Mouse (Mus musculus) lung, postnatal 36 days (tissue): ENCODE measurements around the gene P3h3.
"Not testable (repeated sequence)": the region's sequence is repeated elsewhere in the genome, so short reads cannot be mapped to it uniquely, and the experiment has no call there.

Source experiments
- DNase-seq: peaks from one replicate; pipeline ENCODE4 v3.0.0; 2022; ENCODE audit warnings: mixed read lengths

Gene P3h3

DNA sequence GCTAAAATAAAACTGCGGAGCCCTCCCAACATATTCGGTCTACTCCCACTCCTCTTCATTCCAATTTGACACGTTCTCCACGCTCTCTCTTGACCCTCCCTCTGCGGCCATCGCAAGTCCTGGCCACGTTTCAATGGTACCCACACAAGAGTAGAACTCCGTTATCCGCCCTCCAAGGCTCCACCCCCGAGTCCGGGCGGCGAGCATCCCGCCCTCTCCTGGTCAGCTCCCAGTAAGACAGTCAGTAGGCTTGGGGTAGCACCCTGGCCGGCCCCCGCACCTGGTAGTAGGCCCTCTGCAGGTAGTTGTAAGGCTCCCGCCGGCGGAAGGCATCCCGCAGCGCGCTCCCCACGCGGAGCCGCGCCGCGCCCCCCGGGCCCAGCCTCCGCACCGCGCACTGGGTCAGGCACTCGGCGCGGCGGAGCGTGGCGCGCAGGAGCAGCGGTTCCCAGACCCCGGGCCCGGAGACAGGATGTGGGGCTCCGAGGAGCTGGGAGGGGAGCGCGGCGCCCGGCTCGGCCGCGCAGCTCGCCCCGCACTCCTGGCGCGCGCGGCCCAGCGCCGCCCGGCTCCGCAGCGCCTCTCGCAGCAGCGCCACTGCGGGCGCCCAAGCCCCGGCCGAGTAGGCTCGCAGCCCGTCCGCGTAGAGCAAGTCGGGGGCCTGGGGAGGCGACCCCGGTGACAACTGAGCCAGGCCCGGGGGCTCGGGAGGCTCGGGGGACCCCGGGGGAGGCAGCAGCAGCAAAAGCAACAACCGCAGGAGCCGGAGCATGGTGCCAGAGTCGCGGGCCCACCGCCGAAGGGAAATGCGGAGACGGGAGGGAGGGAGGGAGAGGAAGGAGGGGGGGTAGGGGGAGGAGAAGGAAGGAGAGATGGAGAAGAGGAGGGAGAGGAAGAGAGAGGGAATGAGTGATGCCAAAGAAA, at the start of gene P3h3:
Gene P3h3, minus strand, starts transcription at position 837 of the 924 bp plus-strand sequence.
- peak; percentile 83 for DNase-seq

DNA sequence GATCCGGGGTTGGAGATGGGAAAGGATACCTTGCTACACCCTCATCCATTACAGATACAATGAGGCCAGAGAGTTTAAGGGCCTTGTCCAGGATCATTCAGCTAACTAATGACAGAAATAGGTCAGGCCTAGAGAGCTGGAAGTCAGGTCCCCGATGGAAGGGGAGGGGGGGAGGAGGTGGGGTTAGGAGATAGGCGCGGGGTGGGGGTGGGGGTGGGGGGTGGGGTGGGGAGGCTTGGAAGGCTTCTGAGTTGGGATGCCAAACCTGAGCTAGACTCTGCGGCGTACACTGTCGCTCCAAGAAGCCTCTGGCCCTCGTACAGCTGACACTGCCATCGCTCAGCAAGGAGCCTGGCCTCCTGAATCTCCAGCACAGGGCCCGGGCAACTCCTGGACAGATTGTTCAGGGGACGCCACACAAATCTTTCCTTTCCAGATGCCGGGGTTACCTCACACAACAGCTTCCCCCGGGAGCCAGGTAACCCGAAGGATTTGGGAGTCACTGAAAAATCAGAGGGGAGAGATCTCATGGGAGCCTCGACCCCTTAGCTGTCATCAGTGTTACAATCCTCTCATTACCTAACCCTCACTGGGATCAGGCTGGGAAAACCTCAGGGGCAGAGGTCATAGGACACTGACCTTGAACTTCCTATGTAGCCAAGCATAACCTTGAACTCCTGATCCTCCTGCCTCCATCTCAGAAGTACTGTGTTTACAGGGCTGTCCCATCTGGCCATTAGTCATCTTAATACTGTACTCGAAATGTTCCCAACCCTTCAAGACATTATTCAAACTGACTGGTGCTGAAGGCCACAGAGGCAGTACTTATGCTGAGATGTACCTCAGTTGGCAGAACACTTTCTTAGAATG, 47.7 kb upstream of the P3h3 start:
- DNase-seq: no peak

DNA sequence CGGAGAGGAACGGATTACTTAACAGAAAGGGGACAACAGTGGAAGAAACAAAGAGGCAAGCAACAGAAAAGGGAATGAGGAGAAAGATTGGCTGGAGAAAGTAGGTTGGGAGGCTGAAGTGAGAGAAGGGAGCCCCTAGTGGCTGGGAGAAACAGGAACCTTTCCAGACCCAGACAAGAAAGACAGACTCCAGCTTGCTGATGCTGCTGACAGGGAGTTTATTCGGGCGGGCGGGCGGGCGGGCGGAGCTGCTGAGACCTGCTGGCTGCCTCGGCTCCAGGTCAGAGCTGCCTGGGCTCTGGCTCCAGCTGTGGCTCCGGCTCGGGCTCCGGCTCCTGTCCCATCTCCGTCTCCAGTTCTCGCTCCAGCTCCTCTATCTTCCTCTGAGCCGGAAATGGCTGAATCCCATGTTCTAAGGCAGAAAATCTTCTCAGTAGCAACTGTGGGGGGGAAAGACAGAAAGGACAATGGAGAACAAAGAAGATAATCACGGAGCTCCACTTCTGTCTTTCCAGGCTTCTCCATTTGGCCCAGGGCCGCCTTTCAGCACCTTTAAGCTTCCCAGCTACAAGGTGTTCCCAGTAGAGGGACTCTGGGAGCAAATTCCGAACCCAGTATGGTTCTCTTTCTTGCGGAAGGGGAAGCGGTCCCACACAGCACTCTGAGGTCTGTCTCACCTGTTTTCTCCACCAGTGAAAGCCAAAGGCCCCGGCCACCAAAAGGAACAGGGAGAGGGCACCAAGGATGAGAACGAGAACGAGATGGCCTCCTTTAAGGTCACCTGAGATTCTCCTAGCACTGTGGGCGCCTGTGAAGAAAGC, 46.8 kb upstream of the P3h3 start:
- DNase-seq: peak; percentile 87

DNA sequence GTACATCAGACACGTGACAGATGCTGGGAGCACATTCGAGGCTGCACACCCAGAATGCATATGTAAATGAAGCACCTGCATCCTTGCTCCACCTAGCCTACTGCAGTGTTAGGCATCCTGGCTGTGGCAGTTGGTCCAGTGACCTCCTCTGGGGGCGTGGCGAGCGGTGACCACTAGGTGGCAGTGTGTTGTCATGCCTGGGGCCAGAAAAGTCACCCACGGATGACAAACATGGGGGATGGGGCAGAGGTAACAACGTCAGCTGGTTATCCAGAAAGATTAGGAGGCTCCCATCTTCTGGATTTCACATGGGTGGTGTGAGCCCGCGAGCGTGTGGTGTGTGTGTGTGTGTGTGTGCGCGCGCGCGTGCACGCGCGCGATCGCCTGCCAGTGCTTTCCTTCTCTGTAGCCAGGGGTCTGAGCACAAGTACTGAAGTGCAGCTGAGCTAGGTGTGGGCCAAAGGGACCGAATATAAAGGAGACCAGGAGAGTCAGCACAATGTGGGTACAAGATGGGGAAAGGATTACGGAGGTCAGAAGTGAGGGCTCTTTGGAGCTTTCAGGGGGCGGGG, 46.1 kb upstream of the P3h3 start:
- DNase-seq: peak; percentile 99

DNA sequence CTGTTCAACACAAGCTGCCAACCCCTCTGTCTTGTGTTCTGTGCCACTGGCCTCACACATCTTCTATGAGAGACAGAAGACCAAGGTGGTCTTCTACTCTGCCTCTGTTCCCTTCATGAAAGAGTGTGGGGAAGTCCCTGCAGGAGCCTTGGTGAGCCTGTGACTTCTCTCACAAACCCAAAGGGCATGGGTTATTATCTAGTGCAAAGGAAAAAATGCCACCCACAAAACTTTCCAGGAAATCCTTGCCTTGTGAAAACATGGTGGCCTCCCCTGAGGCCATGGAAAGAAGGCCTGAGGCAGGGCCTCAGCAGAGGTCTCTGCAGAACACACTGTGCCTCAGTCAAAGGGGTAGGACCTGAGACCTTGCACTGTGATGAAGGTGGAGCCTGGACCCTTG, 44.3 kb upstream of the P3h3 start:
- no peak for DNase-seq

DNA sequence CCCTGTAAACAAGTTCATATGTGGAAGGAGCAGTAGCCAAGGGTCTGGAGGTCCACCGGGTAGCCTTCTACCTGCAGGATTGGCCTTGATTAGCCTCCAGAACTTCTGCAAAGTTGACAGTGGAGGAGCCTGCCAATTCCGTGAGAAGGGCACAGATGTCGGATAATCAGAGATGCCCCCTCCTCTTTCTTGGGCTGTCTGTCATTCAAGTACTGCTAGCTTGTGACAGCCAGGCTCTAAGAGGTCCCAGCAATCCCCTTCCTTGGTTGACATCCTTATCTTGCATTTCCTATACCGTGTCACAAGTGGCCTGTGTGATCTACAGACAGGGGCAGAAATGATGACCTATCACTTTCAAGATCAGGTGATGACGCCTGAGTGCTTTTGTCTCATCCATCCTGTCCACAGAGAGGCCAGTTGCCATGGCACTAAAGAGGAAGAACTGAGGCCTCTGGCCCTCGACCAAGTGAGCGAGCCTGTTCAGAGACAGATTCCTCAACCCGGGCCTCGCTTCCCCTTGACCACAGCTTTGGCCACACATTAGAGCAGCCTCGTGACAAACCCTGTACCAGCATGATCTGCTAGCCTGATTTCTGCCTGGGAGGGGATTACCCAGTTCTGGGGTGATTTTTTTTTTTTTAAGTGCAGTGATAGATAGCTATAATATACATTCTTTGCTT, 43.4 kb upstream of the P3h3 start:
- peak; percentile 70 for DNase-seq

DNA sequence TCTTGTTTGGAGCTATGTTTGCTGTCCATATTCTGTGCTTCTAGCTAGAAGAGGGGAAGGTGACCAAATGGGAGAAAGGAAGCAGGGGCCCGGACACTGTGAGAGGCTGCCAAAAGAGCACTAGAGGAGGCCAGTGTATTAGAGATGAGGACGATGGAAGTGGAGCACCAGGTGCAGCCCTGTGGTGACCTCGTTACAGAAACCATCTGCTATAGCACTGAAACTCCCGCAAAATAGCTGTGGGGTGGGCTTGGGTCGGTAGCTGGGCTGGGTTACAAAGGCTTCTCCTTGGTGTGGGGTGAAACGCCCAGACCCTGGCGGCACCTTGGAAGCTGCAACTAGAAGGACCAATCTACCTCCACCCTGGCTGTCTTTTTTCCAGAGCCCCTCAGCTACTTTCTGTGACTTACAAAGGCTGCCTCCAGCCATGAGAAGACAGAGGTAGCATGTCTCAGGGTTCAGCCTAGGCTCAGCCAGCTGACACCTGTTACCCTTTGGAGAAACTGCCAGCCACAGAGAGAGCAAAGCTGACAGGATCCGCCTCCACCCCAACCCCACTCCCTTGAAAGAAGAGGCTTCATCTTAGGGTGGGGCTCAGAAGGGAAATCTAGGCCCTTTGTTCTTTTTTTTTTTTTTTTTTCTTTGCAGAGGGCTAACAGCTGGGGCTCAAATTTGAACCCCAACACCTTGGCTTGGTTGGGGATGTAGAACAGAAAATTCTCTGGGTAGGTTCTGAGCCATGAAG, 42.7 kb upstream of the P3h3 start:
- DNase-seq: no peak

DNA sequence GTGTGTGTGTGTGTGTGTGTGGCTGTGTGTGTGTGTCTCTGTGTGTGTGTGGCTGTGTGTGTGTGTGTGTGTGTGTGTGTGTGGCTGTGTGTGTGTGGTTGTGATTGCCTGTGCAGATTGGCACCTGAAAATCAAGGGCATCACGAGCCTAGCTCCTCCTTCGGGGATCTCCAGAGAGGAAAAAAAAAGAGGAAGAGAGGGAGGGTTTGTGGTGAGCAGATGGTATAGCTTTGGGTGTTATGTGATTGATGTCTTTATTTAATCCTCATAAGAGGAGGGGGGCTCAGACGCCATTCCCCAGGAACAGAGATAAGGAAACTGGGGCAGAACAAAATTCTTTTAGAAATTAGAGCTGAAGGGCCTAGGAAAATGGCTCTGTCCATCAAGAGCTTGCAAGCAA, 40.8 kb upstream of the P3h3 start:
- no peak for DNase-seq

DNA sequence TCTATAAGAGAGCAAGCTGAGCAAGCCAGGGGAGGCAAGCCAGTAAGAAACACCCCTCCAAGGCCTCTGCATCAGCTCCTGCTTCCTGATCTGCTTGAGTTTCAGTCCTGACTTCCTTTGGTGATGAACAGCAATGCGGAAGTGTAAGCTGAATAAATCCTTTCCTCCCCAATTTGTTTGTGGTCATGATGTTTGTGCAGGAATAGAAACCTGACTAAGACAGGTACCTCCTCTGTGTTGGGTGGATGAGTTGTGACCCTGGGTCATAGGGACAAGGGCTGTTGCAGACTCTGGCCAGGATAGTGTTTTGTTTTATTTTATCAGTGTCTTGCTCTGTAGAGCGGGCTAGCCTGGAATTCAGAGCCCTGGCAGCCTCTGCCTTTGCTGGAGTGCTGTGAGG, 36.6 kb upstream of the P3h3 start:
- DNase-seq: not testable (repeated sequence)

DNA sequence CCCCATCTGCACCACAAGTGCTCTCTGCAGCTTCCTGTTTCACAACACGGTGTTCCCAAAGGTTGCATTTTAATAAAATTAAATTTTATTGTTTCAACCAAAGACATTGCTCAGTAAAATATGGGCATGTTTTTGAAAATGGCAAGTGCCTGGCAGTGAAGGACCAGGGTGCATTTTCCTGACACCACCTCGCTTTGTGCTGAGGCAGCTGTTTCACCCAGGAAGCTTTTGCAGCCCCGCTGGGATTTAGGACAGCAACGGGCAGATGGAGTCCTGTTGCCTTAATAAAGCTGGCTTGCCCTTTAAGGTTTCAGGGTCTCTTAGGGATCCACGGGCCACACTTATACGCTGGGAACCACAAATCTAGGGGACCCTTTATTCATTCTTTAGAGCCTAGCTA, 33.4 kb upstream of the P3h3 start:
- no peak for DNase-seq

DNA sequence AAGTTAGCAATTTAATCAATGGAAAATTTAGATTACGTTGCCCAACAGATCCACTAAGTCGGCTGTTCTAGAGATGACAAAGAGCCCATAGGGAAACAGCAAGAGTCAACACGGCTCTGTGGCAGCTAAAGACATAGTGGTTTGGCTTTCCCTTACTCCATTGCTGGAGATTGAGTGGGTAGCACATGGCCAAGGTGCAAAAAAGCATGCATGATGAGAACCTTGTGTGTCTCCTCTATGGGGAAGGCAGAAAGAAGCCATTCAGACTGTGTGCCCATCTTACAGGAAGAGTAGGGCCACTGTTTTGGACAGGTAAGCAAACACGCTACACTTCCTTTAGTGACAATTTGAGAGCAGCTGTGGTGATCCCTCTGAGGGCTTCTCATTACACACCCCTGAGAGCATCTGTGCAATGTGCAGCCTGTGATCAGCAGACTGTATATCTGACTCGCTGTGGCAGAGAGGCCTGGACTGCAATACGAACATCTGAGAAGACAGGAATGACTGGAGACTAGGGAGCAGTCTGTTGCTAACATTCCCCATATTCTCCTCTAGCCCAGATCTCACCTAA, 31.1 kb upstream of the P3h3 start:
- DNase-seq: no peak

DNA sequence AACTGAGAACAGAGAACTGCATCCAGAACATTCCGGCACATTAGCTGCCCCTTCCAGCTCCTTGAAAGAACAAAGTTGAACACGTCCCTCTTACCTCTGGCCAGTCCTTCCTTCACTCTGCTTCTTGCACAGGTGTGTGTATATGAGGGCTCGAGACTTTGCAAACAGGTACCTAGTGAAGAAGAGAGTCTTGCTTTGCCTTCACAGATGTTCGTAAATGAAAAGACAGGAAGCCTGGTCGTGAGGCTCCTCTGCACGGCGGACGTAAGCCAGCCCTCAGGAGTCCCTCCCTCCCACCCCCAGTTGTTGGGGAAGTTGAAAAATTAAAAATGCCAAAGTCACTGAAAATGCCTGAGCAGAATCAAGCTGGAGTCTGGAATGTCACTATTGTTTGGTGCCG, 30.4 kb upstream of the P3h3 start, which contains the start of gene Cd4:
Gene Cd4, minus strand, starts transcription at position 236 of the 400 bp plus-strand sequence.
- no peak for DNase-seq

DNA sequence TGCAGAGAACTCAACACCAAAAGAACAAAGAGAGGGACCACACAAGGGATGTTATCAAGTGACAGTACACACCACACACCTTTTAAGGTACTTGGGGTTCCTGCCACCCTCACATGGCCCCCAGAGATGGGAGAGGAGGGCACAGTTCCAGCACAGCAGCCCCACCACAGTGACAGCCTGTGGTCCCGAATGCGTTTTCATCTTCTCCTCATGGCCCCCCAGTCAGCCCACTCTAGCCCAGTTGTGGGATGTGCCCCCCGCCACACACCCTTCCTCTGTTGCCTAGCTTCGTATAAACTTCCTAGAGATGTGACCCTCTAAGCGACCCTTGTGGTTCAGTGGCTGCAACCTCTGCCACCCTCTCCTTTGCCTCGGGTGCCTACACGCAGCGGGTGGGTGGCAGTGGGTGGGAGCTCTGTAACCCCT, 28.4 kb upstream of the P3h3 start:
- DNase-seq: no peak

DNA sequence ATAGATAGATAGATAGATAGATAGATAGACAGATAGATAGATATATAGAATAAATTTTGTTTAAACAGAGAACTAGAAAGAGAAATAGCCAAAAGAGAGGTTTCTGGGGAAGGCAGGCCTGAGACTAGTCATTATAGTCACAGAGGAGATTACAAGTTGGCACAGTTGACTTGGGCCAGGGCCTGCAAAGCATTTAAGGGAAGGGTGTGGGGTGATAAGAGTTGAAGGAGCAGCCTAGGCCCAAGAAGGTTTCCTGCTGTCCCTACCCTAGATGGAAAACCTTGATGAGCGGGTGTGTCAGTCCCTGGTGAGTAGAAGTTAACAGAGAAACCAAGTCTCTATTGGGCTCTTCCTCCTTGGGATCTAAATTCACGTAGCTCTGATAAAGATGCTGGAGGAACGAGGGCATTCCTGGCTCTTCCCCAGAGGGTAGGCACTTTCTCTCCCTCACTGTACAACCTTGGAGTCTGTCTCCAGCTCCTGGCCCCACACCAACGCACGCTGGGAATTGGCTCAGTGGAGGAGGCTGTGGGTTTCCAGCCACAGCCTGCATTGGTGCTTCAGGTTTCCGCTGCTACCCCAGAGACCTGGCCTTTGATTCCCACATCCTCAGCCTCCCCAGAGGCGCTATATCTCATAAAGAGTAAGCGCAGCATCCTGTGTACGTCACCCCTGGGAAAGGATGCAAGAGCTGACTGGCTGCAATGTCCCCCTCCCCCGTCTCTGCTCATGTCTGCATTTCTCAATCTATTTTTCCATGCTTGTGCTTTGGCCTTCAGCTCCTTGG, 27.4 kb upstream of the P3h3 start:
- DNase-seq: no peak

DNA sequence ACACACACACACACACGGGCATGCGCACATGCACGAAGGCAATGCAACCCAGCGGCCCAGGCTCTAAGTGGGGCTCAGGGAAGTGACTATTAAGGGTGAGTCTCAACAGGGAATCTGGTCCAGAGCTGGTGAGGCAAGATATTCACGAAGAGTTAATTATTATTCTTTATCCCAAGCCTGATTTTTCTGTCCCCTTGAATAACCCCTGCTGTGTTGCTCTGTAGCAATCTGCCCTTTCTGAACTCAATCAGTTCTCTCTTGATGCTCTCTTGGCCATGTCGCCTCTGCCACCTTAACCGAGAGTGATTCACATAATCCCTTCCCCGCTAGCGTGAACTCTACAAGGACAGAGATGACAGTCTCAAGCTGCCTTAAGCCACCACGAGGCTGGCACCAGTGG, 25.8 kb upstream of the P3h3 start:
- no peak for DNase-seq

DNA sequence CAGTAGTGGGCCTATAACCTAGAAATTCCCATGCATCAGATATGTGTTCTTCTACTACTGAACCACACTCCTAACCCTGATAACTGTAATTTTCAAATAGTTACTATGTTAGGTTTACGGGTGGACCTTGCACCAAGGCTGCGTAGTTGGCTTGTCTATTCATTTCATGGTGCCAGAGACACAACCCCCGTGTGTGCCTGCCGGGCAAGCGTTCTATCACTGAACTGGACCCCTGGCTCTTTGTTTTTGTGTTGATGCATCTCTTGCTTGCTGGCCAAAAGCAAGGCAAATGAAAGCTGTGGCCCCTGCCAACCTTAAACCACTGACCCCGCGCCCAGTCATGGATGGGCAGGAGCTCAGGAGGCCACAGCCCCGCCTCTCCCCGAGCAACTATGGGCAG, 24.3 kb upstream of the P3h3 start:
- DNase-seq: no peak

DNA sequence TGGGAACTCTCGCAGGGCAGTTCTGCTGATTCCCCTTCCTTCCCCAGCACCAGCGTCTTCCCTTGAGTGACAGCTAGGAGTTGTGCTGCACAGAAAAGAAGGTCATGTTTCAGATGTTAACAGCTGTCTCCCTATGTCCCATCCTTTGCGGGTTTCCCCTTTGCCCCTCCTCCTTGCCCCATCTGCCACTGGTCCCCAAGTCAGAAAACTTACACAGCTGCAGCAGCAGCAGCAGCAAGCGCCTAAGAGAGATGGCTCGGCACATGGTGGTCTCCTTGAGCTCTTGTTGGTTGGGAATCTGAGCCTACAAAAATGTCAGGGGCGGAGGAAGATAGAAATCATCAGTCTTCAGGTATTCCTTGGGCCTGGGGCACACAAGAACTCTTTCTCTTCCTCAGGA, 21.8 kb upstream of the P3h3 start:
- DNase-seq: no peak

DNA sequence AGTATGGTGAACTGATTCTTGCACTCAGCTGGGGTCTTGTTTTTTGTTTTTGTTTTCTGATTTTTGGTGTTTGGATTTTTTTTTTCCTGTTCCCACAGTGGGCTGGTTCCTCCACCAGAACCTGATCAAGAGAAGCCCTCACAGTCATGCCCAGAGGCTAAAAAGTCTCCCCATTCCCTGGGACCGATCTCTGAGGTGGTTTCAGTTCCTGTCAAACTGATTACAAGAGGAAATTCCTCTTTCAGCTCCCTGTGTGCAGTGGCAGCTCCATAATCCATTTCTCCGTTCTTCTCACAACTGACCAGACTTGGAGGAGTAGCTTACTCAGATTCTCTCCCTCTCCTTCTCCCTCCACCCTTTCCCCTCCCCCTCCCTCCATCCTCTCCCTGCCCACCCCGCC, 16.8 kb upstream of the P3h3 start:
- DNase-seq: no peak

DNA sequence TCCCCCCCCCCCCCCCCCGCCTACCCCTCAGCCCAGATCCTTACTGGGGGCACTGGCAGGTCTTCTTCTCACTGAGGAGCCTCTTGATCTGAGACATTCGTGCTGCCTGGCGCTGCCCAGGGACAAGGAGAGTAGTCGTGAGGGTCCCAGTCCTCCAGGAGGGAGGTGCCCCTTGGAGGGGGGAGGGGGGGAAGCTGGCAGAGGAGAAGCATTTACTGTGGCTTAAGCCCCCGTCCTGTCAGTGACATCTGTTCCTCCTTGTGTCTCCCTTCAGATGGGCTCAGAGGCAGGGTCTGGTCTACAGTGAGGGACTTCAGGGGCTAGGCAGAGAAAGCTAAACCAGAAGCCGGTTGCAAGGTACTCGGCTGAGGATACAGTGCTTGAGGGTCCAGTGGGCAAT, 9.0 kb upstream of the P3h3 start:
- no peak for DNase-seq

DNA sequence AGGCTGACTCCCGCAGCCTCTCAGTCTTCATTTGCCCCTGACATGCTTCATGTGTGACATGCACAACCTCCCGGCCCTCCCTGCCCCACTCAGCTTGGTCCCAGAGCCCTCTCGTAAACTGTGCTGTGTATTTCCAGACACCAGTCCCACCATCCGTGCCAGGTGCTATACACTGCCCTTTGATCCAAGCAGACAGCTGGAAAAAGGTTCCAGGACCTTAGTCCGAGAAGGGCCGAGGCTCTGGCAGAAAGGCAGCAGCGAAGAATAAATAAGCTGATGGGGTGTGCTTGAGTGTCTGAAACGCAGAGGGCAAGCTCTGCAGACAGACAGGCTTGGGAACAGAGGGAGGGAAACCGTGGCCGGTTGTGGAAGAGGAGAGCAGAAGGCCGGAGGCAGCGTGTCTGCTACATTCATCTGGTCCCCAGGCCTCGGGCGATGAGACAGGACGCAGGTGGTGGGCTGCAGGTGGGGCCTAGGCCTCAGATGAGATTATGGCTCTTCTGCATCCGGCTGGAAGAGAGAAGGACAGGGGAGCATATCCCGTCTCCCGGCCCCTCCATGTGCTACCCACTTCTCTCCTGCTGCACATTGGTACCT, 8.3 kb upstream of the P3h3 start:
- no peak for DNase-seq
